Mouse (Mus musculus): ENCODE results near the gene Ttc3.
"Not testable (repeated sequence)": the region's sequence is repeated elsewhere in the genome, so short reads cannot be mapped to it uniquely, and the experiment has no call there.

Gene Ttc3

DNA sequence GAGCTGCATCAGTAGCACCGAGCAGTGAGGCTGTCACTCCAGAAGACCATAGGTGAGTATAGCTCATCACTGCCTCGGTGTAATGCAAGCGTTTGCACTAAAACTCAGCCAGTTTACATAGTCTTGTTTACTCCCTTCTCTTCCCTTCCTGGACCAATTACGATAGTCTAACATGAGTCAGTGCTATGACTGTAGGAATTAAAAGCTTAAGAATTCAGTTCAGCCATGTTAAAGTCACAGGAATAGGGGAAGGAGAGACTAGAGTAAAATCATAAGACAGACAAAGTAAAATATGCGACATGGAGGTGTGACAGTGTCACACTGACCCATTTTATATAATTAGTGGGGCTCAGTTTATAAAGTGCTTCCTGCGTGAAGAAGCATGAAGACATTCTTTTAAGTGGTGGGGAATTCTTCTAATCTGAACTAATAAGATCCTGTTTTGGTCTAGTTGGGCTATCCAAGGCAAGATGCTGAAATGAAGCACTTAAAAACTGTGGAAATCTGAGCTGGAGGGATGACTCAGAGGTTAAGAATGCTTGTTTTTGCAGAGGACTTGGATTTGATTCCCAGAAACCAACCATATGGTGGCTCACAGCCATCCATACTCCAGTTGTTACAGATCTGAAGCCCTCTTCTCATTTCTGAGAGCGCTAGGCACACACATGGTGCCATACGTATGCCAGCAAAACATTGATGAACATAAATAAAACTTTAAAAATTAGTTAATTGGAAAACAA lies 65.2 kb downstream of the Ttc3 start:
- DNase-seq (ENCODE audit: low read depth, low spot score), result no peak

DNA sequence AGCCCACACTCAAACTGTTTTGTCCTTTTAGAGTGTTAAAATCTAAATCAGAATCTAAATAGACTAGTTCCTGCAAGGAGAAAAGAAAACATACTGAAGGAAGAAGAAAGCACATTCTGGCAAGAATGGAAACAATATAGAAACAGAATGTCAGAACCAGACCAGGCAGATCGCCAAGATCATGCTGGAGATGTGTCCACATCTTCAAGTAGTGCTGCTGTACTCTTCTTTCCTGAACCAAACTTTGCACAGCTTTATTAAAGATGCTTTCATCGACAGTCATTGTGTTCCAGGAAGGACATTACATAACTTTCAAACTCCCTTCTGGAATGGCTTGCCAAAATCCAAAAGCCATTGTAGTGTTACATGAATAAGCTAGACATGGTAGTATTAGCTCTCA lies 66.4 kb downstream of the Ttc3 start:
- no peak for DNase-seq (ENCODE audit: low read depth, low spot score)

DNA sequence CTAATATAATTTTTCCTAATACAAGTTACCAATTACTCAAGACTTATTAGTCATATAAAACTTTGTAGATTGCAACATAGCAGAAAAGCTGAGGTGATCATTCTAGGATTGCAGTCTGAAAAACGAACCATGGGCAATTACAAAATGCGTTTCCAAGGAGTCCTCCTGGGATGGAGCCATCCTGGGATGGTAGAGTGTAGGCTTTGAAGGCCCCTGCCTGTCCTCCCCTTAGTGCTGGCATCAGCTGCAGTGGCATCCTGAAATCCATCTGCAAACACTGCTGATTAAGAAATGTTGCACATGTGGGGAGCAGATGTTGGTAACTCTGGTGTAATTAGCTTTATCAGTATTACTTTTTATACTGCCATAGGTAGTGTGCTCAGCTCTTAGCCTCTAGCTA lies 70.9 kb downstream of the Ttc3 start:
- DNase-seq (ENCODE audit: low read depth, low spot score), result no peak

DNA sequence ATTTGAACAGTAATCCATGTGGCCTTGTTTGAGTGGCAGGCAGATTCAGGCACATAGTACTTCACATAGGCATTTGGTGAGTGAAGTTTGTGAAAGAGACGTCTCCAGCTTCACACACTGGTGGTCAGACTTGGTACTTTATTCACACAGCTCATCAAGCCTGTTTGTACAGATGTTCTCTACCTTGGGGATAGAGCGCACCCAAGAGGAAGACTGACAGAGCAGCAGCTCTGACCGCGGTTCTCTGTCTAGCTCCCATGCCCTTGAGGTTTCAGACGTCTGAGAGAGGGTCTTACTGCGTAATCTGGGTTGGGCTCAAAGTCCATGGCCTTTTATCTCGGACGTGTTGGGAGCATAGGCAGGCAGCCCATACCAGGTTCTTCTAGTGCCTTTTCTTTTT lies 78.7 kb downstream of the Ttc3 start:
- no peak for DNase-seq (ENCODE audit: low read depth, low spot score)

DNA sequence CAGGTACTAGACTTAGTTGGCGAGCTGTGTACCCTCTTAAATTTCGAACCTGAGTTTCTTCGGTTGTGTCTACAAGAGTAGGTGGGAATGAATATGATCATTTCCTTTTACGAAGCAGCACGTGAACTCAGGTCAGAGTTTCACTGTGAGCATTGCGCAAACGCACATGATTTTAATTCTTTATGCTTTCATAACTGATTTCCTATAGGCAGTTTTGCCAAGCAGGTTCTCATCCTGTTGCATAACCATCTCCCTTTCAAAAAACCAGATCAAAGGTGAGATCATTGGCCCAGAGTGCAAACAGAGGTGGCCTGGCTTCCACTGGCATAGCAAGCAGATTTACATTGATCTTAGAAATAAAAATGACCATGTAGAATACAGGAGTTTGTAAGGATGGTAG lies 79.2 kb downstream of the Ttc3 start:
- DNase-seq (ENCODE audit: low read depth, low spot score), result no peak

DNA sequence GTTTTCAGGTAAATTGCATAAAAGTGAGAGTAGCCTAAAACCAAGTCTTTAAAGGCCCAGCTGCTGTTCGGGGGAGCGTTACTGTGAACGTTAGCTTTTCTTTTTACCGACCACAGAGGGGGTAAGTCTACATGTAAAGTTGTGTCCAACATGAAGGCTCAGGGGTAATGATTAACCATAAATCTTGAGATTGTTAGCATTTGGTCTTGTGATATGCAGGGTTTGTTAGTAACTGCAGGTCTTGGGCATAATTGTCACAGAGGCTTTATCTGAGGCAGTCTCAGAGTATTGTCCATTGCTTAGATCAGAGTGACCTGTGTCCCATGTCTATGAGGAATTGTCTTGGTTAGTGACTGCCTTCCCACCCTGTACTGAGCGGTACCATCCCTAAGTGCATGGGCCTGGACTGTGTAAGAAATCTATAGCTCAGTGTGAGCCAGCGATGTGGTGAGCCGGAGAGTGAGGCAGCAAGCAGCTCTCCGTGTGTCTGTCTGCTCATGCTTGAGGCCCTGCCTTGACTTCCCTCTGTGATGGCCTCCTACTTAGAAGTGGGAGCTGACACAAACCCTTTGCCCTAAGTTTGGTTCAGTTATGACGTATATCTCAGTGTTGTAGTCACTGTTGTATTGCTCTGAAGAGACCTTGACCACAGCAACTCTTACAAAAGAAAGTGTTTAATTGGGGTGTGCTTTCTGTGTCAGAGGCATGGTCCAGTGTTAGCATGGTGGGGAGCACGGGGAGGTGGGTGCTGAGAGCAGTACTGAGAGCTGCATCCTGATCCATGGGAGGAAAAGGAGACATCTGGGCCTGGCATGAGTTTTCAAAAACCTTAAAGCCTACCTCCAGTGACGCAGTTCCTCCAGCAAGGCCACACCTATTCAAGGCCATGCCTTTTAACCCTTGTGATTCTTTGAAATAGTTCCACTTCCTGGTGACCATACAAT lies 81.4 kb downstream of the Ttc3 start:
- DNase-seq (ENCODE audit: low read depth, low spot score), result no peak

DNA sequence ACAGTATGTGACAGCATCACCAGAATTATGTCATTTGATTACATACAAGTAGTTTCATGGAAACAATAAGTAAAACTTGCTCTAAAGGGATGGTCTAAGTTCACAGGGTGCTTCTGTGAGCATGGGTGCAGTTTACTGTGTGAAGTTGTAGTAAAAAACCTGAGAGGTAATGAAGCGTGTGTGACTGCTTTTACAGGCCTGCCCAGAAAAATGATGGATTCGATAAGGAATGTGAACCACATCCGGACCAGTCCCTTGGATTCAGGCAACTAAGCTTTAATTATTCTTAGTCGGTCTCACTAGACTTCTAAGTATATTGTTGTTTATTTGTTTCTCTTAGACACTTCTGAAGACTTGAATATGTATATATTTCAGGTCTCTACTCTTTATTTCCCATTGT lies 82.3 kb downstream of the Ttc3 start:
- DNase-seq (ENCODE audit: low read depth, low spot score), result no peak

DNA sequence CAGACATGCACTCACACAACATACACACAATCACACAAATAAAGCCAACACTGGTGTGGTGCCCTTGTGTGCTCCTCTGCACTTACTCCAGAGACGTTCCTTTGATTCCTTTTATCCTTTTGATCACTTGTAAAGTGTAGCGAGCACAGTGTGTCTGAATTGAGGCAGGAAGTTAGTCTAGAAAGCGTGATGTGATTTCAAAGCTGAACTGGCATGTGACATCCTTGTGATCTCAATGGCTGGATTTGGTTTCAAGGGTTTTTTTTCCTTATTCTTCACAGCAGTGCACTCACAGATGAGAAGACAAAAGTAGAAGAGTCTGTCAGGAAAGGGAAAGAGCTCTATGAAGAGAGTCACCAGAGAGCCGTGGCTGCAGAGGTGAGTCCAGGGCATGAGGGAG lies 83.7 kb downstream of the Ttc3 start:
- DNase-seq (ENCODE audit: low read depth, low spot score), result no peak

DNA sequence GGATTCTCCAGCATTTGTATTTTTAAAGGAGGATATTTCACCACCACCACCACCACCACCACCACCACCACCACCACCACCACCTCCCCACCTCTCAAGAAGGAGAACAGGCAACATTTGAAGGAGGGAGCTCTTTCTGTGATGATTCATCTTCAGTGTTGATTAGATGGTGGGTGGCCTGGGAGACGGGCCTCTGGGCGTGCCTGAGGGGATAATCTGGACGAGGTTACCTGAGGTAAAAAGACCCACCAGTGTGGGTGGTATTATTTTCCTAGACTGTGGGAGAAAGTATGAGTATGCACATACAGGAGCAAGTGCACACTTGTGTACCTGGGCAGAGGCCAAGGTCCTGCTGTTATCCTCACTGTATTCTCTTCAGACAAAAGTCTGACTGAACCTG lies 93.6 kb downstream of the Ttc3 start:
- no peak for DNase-seq (ENCODE audit: low read depth, low spot score)

DNA sequence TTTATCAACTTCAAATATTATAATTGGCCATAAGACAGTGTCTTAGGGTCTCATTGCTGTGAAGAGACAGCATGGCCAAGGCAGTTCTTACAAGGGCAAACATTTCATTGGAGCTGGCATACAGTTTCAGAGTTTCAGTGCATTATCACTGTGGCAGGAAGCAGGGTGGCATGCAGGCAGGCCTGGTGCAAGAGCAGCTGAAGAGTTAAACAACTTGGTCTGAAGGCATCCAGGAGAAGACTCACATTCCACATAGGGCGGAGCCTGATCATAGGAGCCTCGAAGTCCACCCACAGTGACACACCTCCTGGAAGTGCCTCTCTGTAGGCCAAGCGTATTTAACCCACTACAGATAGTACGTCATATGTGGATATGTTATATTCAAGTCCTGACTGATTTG lies 95.5 kb downstream of the Ttc3 start:
- no peak for DNase-seq (ENCODE audit: low read depth, low spot score)

DNA sequence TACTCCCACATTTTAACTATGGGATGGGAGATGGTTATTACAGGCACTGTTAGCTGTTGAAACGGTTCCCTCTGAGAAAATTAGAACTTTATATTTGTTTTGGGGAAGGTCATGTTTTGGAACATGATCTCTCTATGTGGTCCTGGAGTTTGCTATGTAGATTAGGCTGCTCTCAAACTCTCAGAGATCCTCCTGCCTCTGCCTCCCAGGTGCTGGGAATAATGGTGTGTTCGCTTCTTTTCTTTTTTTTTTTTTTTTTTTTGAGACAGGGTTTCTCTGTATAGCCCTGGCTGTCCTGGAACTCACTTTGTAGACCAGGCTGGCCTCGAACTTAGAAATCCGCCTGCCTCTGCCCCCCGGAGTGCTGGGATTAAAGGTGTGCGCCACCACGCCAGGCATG lies 95.9 kb downstream of the Ttc3 start:
- DNase-seq (ENCODE audit: low read depth, low spot score), result not testable (repeated sequence)

DNA sequence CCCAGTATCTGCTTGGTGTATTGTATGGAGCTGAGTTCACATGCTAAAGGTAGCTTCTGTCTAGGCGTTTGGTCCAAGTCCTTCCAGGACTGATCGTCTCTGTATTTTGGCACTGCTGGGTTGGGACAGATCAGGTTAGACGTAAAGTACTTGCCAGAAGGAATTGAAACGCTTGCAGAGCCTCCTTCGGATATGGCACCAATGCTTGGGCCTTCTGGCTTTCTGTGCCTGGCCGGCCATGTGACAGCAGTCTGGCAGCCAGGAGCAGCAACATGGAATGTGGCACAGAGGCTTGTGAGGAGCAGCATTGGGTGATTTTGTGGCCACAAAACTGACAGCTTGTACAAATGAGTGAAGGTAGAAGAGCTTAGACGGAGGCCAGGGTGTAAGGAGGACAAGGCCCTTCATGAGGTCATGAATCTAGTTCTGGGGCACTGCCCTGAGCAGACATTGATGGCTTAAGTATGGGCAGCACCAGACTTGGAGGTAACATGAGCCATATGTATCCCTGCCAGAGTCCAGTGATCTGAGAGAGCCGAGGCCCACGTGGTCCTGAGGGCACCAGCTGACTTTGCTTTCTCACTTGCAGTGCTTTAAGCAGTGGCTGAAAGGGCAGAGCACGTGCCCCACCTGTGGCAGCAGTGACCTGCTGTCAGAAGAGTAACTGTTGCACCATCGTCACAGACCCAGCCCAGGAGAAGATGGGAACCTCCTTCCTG lies 97.1 kb downstream of the Ttc3 start:
- DNase-seq (ENCODE audit: low read depth, low spot score), result no peak

DNA sequence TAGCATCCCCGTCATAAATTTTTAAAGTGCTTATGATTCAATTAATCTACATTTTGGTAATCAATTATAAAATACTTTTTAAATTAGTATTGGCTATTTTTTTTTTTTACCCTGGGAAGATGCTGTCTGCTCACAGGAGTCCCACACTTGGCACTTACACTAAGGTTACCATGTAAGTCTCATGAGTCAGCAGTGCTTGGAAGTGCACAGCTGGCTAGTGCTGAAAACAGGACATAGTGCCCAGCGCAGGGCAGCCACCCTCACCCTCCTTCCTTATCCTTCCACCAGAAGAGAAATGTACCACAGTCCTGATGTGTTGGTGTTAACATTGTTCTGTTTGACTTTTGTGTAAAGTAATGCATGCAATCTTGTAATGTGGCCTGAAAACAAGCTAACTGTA lies 98.0 kb downstream of the Ttc3 start:
- no peak for DNase-seq (ENCODE audit: low read depth, low spot score)

DNA sequence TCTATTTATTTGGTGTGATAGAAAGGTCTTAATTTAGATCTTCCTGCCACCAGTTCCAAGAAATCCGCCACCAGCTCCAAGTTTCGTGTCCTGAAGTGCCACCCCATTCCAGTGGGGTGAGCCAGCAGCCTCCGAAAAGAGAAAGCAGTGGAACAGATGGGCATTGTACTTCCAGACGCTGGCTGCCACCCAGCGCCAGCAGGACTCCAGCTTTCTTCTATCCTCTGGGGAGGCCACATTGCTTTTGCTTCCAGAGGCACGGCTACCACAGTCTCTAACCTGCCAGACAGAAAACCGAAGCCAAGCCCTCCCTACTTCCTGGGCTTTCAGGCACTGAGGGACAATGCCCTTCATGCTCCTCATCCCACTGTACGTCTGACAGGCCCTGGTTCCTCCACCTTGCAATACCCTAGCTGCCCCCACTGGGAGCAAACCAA lies 102.1 kb downstream of the Ttc3 start:
- peak; percentile 25 for DNase-seq (ENCODE audit: low read depth, low spot score)

DNA sequence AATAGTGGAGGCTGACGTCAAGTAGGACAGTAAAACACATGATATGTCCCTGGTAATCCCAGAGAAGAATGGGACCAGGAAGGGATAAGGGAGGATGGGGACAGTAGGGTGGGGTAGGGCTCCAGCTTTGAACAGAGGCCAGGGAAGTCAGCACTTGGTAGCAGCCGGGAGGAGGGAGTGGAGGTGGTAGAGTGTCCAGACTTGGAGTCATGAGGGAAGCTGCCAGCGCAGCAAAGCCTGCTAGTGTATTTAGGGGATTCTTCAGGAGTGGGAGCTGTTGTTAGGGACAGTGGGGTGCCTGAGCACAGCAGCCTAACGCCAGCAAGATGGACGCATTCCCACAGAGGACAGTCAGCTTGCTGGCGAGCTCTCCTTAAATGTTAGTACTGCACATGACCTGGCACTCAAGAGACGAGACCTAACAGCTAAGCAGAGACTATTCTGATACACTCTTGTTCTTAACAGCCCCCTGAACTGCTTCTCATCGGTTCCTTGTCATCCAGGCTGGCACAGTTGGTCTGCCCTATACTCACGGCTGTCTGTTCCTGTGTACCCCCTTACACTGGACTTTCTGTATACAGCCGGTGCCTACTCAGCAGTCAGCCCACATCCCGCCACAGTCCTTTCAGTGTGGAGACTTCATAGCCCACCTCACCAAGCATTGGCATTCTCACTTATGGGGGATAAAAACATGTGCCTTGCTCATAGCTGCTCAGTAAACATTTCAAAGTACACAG lies 102.8 kb downstream of the Ttc3 start:
- peak; percentile 19 for DNase-seq (ENCODE audit: low read depth, low spot score)

DNA sequence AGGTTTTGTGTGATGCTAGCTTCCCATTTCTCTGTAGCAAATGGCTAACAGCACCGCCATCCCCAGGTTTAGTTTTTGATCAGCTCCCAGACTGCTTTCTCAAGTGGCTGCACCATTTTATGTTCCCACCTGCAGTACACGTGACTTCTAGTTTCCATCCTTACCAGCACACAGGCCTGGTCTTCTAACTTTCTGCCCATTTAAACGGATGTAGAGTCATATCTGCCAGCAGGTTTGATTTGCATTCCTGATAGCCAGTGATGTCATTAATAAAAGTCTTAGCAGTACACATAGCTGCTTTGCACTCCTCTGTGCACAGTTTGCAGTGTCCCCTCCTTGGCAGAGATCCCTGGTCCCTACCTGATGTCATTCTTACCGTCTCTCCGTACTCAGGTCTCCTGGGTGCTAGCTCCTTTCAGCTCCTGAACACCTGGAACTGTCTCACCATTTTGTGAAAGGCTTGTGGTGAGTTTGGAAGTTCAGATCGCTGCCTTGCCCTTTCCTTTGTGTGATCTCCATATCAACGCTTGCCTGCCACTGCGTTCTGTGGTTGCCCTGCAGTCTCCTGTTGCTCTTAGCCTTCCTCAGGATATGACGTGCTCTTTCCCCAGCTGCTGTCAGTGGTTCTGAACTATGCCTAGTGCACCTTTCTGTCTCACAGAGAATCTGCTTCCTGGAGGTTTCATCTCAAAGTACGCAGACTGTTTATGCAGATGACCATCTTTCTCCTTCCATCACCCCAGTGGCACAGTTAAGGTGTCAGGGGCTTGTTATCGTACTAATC lies 114.5 kb downstream of the Ttc3 start:
- no peak for DNase-seq (ENCODE audit: low read depth, low spot score)

DNA sequence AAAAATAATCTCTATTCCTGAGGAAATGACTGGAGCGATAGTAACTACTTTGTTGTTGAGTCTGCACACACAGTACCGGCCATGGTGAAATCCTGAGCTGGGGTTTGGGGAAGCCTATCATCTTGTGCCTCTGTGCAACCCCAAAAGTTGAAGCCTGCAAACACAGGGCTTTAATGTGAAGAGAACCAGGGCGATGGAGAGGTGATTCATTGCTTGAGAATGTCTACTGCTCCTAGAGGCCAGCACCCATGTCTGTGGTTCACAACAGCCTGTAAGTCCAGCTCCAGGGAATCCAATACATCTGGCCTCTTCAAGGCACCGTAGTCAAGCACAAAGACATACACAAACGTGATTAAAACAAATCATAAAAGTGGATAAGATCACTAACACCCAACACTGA lies 116.9 kb downstream of the Ttc3 start:
- no peak for DNase-seq (ENCODE audit: low read depth, low spot score)

DNA sequence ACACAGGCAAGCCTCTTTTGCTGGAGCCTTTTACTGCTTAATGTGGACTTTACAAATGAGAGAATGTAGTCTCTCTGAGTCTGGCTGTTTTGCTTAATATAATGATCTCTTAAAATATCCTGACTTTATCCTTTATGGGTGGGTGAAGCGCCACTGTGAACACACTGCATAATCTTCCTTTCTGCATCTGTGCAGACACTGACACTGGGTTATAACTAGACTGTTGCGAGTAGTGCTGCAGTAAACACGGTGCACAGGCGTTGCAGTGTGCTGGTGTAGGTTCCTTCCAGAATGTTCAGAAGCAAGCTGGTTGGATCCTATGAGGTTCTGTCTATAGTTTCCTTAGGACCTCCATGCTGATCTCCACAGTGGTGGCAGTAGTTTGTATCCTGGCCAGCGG lies 118.9 kb downstream of the Ttc3 start:
- DNase-seq (ENCODE audit: low read depth, low spot score), result no peak

DNA sequence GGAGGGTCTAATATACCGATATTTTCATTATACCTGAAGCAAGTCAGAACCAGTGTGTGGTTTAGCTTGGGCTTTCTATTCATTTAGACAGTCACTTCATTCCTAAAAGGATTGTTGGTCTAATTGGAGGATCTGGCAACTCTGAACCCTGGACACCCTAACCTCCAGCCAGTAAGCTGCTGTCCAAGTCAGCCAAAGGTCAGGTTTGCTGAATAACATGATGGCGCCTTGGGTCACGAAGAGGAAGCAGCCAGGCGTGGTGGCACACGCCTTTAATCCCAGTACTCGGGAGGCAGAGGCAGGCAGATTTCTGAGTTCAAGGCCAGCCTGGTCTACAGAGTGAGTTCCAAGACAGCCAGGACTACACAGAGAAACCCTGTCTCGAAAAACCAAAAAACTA lies 126.8 kb downstream of the Ttc3 start:
- not testable (repeated sequence) for DNase-seq (ENCODE audit: low read depth, low spot score)

DNA sequence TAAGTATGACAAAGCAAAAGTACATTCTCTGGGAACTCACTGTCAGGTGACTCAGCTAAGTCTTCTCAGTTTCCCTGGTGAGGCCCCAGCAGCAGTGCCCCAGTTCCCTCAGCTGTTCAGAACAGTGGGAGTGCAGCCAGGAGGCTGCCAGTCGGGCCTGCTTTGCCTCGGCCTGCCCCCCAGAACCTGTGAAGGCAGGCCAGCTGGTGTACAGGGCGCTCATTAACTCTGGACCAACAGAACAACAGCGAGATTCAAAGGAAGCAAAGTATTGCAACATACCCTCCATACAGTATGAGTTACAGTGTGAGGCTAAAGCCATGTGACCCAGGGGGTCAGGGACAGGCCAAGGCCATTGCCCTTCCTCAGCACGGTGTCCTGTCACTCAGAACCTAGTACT lies 127.5 kb downstream of the Ttc3 start:
- DNase-seq (ENCODE audit: low read depth, low spot score), result no peak

DNA sequence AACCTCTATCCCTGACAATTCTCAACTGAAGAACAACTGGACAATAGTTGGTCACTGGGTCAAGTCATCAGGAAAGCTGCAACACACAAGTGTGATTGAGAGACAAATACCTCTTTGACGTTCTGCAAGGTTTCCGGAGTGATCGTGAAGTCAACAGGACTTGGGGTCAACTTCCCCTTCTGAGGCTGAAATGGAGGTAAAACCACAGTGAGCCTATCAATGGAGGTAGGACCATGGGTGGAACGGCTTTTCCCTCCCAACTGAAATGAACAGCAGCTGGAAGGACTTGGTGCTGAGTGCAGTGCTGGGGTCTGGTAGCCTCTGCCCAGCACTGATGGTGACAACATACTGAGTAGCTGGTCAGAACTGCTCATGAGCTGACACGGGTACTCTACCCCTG lies 133.8 kb downstream of the Ttc3 start:
- no peak for DNase-seq (ENCODE audit: low read depth, low spot score)

Measured in retina, postnatal 7 days (tissue).